Mouse (Mus musculus): ENCODE measurements around the gene Gm10803.
"Not testable (repeated sequence)": the region's sequence is repeated elsewhere in the genome, so short reads cannot be mapped to it uniquely, and the experiment has no call there.

Gene Gm10803

DNA sequence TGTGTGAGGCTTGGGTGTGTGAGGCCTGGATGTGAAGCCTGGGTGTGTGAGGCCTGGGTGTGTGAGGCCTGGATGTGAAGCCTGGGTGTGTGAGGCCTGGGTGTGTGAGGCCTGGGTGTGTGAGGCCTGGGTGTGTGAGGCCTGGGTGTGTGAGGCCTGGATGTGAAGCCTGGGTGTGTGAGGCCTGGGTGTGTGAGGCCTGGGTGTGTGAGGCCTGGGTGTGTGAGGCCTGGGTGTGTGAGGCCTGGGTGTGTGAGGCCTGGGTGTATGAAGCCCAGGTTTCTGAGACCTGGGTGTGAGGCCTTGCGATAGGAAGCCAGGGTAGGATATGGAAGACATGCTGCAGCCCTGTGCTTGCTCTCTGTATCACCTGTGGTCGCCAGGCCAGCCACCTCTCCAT lies at the start of gene Gm10803:
Gene Gm10803 (plus strand): TSS at position 301 of the 400 bp plus-strand sequence.
- DNase-seq (ENCODE audit: low spot score in 2 of 2) = not testable (repeated sequence)

DNA sequence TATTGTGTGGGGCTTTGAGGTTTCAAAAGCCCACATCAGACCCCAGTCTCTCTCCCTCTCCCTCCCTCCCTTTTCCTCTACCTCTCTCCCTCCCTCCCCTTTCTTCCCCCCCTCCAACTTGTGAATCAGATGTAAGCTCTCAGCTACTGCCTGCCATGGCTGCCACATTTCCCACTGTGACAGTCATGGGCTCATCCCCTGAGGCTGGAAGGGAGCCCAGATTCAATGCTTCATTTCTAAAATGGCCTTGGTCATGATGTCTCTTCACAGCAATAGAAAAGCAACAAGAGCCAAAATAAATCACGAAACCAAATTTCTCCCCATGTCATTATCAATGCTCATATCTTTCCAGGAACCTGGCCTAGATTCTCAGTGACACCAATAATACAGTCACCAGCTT lies 49.5 kb upstream of the Gm10803 start:
- no peak for DNase-seq (ENCODE audit: low spot score in 2 of 2)

DNA sequence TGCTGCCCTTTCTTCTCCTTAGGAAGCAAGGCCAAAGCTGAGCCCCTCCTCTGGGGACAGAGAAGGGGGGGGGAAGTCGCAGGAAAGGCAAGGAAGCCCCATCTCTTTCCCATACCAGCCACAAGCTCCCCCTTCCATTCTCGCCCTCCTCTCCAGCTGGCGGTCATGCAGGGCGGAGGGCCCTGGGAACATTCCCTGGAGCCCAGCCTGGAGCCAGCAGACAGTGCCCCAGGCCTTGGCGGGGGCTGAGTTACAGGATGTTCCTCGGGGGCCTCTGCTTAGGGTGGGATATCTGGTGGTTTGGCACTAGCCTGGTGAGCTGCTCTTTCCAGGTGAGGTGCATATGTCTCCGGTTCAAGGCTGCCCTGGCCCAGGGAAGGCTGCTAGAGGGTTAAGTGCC lies 48.2 kb upstream of the Gm10803 start:
- DNase-seq (ENCODE audit: low spot score in 2 of 2) = no peak

DNA sequence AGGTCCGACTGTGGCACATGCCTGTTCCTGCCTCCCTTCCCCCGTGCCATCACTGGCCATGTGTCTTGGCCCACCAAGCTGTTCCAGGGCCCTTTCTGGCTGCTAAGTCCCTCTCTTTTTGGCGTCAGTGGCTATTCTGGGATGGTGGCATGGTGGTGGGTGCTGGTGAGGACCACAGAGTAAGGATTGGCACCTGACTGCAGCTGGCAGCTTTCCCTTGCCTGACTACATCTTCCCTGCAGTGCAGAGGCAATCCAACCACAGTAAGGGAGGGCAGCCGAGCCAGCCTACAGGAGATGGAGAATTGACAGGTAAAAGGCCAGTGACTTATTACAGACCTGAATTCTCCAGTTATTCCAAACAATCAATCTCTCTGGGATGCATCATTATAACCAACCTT lies 45.1 kb upstream of the Gm10803 start:
- no peak for DNase-seq (ENCODE audit: low spot score in 2 of 2)

DNA sequence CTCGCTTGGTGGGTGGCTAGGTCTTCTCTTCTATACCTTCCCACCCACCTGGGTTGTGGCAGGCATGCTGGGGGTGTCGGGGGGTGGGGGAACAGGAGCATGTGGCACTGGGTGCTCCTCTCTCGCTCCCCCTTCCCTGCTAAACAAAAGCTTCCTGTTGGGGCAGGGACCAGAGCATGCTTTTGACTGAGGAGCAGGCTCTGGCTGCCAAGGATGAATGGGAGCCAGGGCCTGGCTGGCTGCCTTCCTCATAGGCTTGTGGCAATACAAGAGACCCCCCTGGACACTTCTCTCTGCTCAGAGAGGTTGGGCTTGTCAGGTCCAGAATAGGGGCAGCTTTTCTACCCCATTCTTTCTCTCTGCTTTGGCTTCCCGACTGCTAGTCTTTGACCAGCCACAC lies 39.3 kb upstream of the Gm10803 start:
- no peak for DNase-seq (ENCODE audit: low spot score in 2 of 2)

DNA sequence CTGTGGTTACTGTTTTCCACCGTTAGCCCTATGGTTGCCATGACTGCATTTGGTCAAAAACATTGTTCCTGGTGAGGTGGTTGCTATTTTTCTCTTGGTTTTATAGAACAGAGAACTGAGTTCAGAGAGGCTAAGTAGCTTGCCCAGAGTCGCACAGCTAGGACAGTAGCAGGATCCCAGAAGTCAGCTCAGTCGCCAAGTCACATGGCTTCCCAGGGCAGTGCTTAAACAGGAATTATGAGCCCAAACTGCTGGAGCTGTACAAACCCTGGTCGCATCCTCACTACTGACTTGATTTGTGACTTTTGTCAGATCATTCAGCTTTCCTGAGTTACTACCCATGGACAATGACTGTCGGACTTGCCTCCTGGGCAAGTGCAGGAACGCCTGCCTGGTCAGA lies 38.8 kb upstream of the Gm10803 start:
- no peak for DNase-seq (ENCODE audit: low spot score in 2 of 2)

- DNase-seq (ENCODE audit: low spot score in 2 of 2) = no peak
These were observed 38.4 kb upstream of the Gm10803 start for GRCm38 (mm10) chr2:93522005-93522404.

DNA sequence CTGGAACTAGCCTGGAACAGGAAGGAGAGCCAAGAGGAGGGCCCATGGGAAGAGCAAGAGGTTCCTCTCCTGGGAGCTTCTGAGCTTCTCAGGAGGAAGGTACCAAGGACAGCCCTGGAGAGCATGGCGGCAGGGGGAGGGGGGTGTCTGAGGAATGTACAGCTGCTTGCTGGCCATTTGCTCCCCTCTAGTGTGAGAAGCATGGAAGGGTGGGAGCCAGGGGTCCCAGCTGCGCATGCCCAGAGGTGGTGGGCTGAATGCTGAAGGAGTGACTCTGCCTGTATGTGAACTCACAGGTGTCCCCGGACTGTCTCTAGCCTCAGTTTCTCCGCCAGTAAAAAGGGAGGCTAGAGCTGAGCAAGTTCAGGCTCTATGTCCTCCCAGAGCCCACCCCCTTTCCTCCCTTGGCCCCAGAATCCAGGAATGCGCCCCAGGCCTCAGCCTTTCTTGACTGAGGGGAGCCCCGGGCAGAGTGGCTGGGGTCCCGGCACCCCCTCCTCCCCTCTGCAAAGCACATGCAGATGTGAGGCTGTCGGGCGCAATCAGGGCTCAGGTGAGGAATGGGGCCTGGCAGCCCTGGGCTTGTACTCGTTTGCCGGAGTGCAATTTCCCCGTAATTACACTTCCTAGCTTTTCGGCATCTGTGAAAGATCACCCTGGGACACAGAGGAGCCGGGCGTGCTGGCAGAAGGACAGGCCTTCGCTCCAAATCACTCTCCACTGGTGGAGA lies 35.2 kb upstream of the Gm10803 start:
- no peak for DNase-seq (ENCODE audit: low spot score in 2 of 2)

DNA sequence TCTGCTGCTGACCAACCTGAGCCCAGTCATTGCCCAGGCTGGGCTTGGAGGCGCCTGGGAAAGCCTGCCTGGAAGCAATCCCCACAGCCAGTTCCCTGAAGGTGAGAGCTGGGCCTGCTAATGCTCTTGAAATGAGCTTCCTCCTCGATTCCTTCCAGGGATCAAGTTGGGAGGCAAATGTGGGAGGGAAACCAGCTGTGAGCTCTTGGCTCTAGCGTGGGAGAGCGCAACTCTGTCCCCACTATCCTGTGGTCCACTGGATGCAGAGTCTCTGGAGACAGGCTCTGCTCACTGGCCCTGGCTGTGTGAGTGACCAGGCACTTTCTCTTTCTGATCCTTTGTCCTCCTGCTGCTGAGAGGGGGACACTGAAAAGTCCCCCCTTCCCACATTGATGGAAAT lies 30.8 kb upstream of the Gm10803 start:
- DNase-seq (ENCODE audit: low spot score in 2 of 2) = no peak

- no peak for DNase-seq (ENCODE audit: low spot score in 2 of 2)
These were observed 26.5 kb upstream of the Gm10803 start for GRCm38 (mm10) chr2:93533891-93534290.

DNA sequence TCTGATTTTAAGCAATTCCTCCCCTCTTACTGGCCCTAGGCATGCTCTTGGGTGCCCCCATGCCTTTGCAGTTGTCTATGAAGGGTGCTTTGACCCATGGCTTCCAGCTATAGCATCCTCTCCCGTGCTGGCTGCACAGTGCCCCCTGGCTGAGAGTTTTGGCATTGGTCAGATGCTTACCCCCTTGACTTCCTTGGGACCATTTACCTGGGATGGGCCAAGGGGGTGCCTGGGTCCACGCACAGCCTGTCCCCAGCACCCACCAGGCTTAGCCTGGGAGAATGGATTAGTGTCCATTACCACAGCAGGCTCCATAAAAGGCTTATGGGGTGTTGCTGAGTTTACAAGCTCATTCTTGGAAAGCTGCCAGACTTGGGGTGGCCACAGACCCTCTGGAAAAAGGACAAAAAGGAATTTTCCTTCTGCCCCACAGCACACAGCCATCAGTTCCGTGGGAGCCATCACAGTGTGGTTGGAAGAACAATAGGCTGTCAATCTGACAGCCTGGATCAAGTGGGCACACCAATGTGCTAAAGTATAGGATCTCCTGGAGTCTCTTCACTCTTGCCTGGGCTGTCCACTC lies 22.9 kb upstream of the Gm10803 start:
- no peak for DNase-seq (ENCODE audit: low spot score in 2 of 2)

DNA sequence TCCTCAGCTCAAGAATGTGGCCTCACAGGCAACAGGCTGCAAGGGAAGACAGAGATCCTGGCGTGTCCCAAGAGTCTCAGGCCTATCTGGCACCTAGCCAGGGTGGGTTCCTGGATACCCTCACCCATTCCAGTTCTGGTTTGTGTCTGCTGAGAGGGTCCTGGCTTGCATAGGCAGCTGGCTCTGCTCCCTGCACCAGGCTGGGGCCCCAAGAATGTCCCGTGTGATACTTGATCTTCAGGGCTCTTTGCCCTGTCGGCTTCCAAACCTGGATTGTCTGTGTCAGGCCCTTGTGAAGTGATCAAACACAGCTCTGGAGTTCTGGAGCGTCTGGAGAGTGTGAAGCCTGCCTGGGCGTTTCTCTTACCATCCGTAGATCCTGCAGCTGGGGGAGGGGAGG lies 22.2 kb upstream of the Gm10803 start:
- no peak for DNase-seq (ENCODE audit: low spot score in 2 of 2)

GRCm38 (mm10) chr2:93541771-93542170 lies 18.6 kb upstream of the Gm10803 start:
- DNase-seq (ENCODE audit: low spot score in 2 of 2) = no peak

DNA sequence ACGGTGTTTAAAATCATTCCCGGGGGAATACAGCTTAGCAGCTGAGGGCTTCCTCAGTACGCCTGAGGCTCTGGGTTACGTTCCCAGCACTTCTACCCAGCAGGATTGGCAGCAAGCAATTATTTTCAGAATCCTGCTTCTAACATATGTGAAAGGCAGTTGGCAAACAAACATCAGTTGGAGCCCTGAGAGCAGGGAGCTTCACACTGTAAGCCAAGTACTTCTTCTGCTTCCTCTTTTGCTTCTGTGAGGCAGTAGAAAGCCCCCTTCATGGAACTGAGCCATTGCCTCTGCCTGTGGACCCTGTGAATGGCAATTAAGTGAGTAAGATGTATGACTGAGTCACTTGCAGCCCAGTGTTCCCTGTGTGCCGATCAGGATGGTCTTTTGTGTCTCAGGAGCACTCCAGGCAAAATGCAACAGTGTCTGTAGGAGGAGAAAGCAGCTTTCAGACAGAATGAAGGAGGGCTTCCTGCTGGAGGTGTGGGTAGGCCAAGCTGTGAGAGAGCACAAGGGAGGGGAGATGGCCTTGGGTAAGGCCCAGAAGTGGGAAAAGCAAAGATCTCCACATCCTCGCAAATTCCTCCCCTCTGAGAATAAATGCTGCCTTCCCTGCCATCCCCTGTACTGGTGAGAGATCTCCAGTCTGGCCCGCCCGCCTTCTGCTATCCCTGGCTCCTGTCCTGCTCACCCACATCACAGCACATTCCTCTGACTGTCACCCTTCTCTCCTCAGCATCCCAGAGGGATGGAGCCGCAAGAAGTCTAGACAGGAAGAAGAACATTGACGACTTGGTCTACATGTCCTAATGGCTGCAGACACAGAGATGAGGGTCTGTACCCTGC lies 7.5 kb upstream of the Gm10803 start:
- no peak for DNase-seq (ENCODE audit: low spot score in 2 of 2)

DNA sequence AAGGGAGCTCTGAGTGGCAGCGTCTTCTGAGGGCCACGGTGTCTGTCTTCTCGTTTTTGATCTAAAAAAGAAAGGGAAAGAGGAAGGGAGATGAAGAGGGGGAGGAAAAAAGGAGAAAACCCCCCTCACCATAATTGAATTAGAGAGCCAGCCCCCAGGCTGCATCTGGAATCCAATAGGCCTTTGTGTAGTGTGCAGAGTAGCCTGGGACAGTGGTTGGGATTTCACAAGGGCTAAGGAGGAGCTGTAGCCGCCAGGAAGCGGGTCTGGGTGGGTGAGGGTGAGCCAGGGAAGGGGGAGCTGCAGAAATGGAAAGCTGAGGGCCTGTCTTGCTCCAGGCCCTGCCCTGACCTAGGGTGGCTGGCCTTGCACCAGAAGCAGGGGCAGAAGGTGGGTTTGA lies 6.5 kb upstream of the Gm10803 start:
- no peak for DNase-seq (ENCODE audit: low spot score in 2 of 2)

DNA sequence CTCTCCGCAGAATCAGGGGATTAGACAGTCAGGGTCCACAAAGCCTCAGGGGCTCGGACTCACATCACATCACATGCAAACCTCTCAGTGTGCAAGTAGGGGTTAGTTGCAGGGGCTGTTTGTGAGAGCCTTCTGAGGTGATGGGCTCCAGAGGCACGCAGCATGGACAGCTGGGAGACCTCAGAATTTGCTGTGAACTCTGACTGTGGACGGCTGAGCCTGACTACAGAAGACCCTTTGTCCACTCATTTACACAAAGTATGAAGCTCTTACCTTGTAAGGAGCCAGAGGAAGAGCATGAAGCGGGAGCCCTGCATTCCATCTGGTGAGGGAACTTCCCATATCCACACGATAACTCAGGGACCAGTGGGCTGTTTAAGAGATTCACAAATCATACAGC lies 5.3 kb downstream of the Gm10803 start:
- DNase-seq (ENCODE audit: low spot score in 2 of 2) = no peak

DNA sequence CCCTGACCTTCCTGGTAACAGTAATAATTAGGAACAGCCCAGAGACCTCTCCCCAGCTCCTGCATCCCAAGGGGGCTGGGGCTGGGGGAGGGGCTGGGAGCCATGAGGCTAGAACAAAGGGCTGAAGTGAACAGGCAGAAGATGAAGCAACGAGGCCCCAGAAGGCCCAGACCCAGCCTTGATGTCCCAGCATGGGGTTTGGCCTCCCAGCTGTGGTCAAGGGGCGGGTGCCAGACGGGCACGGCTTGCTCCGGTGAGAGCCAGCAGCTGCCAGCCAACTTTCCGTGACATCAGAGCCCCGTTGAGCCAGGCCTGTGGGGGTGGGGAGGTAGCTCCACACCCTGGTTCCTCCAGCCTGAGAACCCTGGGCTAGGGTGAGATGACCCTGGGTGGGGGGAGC lies 7.3 kb downstream of the Gm10803 start:
- no peak for DNase-seq (ENCODE audit: low spot score in 2 of 2)

GRCm38 (mm10) chr2:93572565-93572964 lies 12.2 kb downstream of the Gm10803 start:
- no peak for DNase-seq (ENCODE audit: low spot score in 2 of 2)

- no peak for DNase-seq (ENCODE audit: low spot score in 2 of 2)
These were observed 20.9 kb downstream of the Gm10803 start for GRCm38 (mm10) chr2:93581271-93581670.

- no peak for DNase-seq (ENCODE audit: low spot score in 2 of 2)
These were observed 25.5 kb downstream of the Gm10803 start for GRCm38 (mm10) chr2:93585821-93586220.

DNA sequence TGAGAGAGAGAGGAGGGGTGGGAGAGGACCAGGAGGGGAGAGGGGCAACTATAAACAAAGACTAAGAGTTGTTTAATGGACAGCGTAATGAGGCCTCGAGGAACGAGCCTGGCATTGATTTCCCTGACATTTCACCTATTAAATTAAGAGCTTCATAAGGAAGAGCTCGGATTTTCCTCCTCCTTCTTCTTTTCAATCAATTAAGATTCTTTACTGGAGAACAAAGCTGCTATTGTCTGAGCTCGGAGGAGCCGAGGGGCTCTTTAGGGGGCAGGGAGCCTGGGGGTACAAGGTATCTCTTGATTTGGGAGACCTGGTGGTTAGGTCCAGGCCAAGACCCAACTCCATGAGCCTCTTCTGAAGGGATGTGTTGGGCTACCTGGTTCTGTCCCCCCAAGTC lies 27.1 kb downstream of the Gm10803 start:
- DNase-seq (ENCODE audit: low spot score in 2 of 2) = no peak

GRCm38 (mm10) chr2:93589875-93590274 lies 29.5 kb downstream of the Gm10803 start:
- peak in 1 of 2 experiments; percentile 1 for DNase-seq (ENCODE audit: low spot score in 2 of 2)

DNA sequence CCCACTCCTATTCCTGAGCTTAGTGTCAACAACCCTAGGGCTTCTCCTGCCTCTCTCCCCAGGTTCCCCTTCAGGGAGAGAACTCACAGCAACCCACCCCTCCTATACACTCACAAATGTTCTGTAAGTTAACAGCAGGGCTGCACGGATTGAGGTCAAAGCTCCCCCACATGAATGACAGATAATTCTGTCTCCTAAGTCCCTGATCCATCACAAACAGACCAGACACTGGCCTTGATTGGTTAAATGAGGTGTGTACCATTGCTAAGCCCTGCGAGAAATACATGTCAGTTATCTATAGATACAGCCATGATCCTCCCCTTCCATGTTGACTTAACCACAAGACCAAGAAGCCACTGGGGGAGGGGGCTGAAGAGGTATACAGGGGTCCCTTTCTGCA lies 31.3 kb downstream of the Gm10803 start:
- no peak for DNase-seq (ENCODE audit: low spot score in 2 of 2)
